Mouse (Mus musculus): ENCODE results near the gene Arhgap44. TPM values are rescaled to one million over a fixed set of nuclear protein-coding genes. Genes with fewer than 3 reads are reported as not detected.

Gene Arhgap44
- polyA plus RNA-seq, 1 experiment from 2014 or later: 16.4 TPM

GRCm38 (mm10) chr11:65126566-65126965 lies 36.2 kb downstream of the Arhgap44 start:
- H3K27me3 ChIP-seq (ENCODE audit: control insufficient read depth, insufficient read depth, low read depth, low read length): no peaks in the 10 kb centered on the region
- 66% methylated on average over 9 of the region's 9 CpGs for WGBS
- H3K4me3 ChIP-seq (ENCODE audit: low read length): no peak overlapping the region
- H3K4me1 ChIP-seq (replicated peaks; ENCODE audit: control insufficient read depth, insufficient read depth, low read length): peaks cover 10% of the 10 kb centered on the region
- H3K4me2 ChIP-seq (ENCODE audit: low read depth, low read length): no peak overlapping the region
- no peaks in the 10 kb centered on the region for H3K36me3 ChIP-seq (ENCODE audit: control insufficient read depth, insufficient read depth, low read length)
- no peak for ATAC-seq (ENCODE audit: low read depth)
- no peak overlapping the region for H3K27ac ChIP-seq (ENCODE audit: low read length)
- H3K9me3 ChIP-seq (ENCODE audit: control insufficient read depth, low read length): no peaks in the 10 kb centered on the region
- H3K9ac ChIP-seq (ENCODE audit: low read length): no peak overlapping the region

- no peak overlapping the region for H3K4me3 ChIP-seq (ENCODE audit: low read length)
- ATAC-seq (ENCODE audit: low read depth): peak; percentile 75
- 0 out of 2 replicates have a peak overlapping the region, but pooled peaks have one; percentile 6 for H3K9ac ChIP-seq (ENCODE audit: low read length)
- 40% methylated on average over 8 of the region's 8 CpGs for WGBS
- no peaks in the 10 kb centered on the region for H3K9me3 ChIP-seq (ENCODE audit: control insufficient read depth, low read length)
- no peak overlapping the region for H3K4me2 ChIP-seq (ENCODE audit: low read depth, low read length)
- no peak overlapping the region for H3K27ac ChIP-seq (ENCODE audit: low read length)
- H3K36me3 ChIP-seq (ENCODE audit: control insufficient read depth, insufficient read depth, low read length): no peaks in the 10 kb centered on the region
- no peaks in the 10 kb centered on the region for H3K27me3 ChIP-seq (ENCODE audit: control insufficient read depth, insufficient read depth, low read depth, low read length)
- peaks cover 10% of the 10 kb centered on the region for H3K4me1 ChIP-seq (replicated peaks; ENCODE audit: control insufficient read depth, insufficient read depth, low read length)
Observed at GRCm38 (mm10) chr11:65124913-65125418, 37.8 kb downstream of the Arhgap44 start.

GRCm38 (mm10) chr11:65120276-65120675 lies 42.5 kb downstream of the Arhgap44 start:
- Histone ChIP-seq H3K27ac (ENCODE audit: low read length) (no peak overlapping the region), H3K4me2 (ENCODE audit: low read depth, low read length) (no peak overlapping the region), H3K27me3 (ENCODE audit: control insufficient read depth, insufficient read depth, low read depth, low read length) (no peaks in the 10 kb centered on the region), H3K9me3 (ENCODE audit: control insufficient read depth, low read length) (no peaks in the 10 kb centered on the region), H3K36me3 (ENCODE audit: control insufficient read depth, insufficient read depth, low read length) (no peaks in the 10 kb centered on the region), H3K4me3 (ENCODE audit: low read length) (no peak overlapping the region), H3K9ac (ENCODE audit: low read length) (no peak overlapping the region), H3K4me1 (replicated peaks; ENCODE audit: control insufficient read depth, insufficient read depth, low read length) (peaks cover 5% of the 10 kb centered on the region)
- no peak for ATAC-seq (ENCODE audit: low read depth)
- WGBS: 84% methylated on average over 4 of the region's 4 CpGs

GRCm38 (mm10) chr11:65115811-65116210 lies 47.0 kb downstream of the Arhgap44 start:
- 64% methylated on average over 6 of the region's 6 CpGs for WGBS
- ATAC-seq (ENCODE audit: low read depth): no peak

GRCm38 (mm10) chr11:65112086-65112485 lies 50.7 kb downstream of the Arhgap44 start:
- no peak overlapping the region for H3K27ac ChIP-seq (ENCODE audit: low read length)
- WGBS: 39% methylated on average over 4 of the region's 4 CpGs

More at GRCm38 (mm10) chr11:65115811-65116210, 47.0 kb downstream of the Arhgap44 start:
- H3K27ac ChIP-seq (ENCODE audit: low read length): no peak overlapping the region
- no peaks in the 10 kb centered on the region for H3K36me3 ChIP-seq (ENCODE audit: control insufficient read depth, insufficient read depth, low read length)
- H3K9ac ChIP-seq (ENCODE audit: low read length): no peak overlapping the region
- no peaks in the 10 kb centered on the region for H3K9me3 ChIP-seq (ENCODE audit: control insufficient read depth, low read length)
- no peaks in the 10 kb centered on the region for H3K27me3 ChIP-seq (ENCODE audit: control insufficient read depth, insufficient read depth, low read depth, low read length)
- H3K4me1 ChIP-seq (replicated peaks; ENCODE audit: control insufficient read depth, insufficient read depth, low read length): no peaks in the 10 kb centered on the region
- H3K4me2 ChIP-seq (ENCODE audit: low read depth, low read length): no peak overlapping the region
- no peak overlapping the region for H3K4me3 ChIP-seq (ENCODE audit: low read length)

GRCm38 (mm10) chr11:65111651-65112050 lies 51.1 kb downstream of the Arhgap44 start:
- Histone ChIP-seq H3K4me1 (replicated peaks; ENCODE audit: control insufficient read depth, insufficient read depth, low read length) (no peaks in the 10 kb centered on the region; the same call in 1 of the 2 replicates), H3K27me3 (ENCODE audit: control insufficient read depth, insufficient read depth, low read depth, low read length) (no peaks in the 10 kb centered on the region), H3K9me3 (ENCODE audit: control insufficient read depth, low read length) (no peaks in the 10 kb centered on the region), H3K36me3 (ENCODE audit: control insufficient read depth, insufficient read depth, low read length) (no peaks in the 10 kb centered on the region), H3K27ac (ENCODE audit: low read length) (no peak overlapping the region), H3K4me2 (ENCODE audit: low read depth, low read length) (no peak overlapping the region), H3K9ac (ENCODE audit: low read length) (no peak overlapping the region), H3K4me3 (ENCODE audit: low read length) (no peak overlapping the region)
- ATAC-seq (ENCODE audit: low read depth): no peak
- 54% methylated on average over 5 of the region's 5 CpGs for WGBS

More at GRCm38 (mm10) chr11:65112086-65112485, 50.7 kb downstream of the Arhgap44 start:
- no peak overlapping the region for H3K9ac ChIP-seq (ENCODE audit: low read length)
- H3K9me3 ChIP-seq (ENCODE audit: control insufficient read depth, low read length): no peaks in the 10 kb centered on the region
- H3K4me3 ChIP-seq (ENCODE audit: low read length): no peak overlapping the region
- H3K4me2 ChIP-seq (ENCODE audit: low read depth, low read length): no peak overlapping the region
- no peaks in the 10 kb centered on the region for H3K27me3 ChIP-seq (ENCODE audit: control insufficient read depth, insufficient read depth, low read depth, low read length)
- H3K36me3 ChIP-seq (ENCODE audit: control insufficient read depth, insufficient read depth, low read length): no peaks in the 10 kb centered on the region
- no peak for ATAC-seq (ENCODE audit: low read depth)
- no peaks in the 10 kb centered on the region; the same call in 1 of the 2 replicates for H3K4me1 ChIP-seq (replicated peaks; ENCODE audit: control insufficient read depth, insufficient read depth, low read length)

GRCm38 (mm10) chr11:65110058-65110457 lies 52.7 kb downstream of the Arhgap44 start:
- H3K27ac ChIP-seq (ENCODE audit: low read length): no peak overlapping the region
- no peaks in the 10 kb centered on the region for H3K27me3 ChIP-seq (ENCODE audit: control insufficient read depth, insufficient read depth, low read depth, low read length)
- no peaks in the 10 kb centered on the region for H3K9me3 ChIP-seq (ENCODE audit: control insufficient read depth, low read length)
- no peaks in the 10 kb centered on the region; the same call in 1 of the 2 replicates for H3K4me1 ChIP-seq (replicated peaks; ENCODE audit: control insufficient read depth, insufficient read depth, low read length)
- H3K4me3 ChIP-seq (ENCODE audit: low read length): no peak overlapping the region
- no peak overlapping the region for H3K4me2 ChIP-seq (ENCODE audit: low read depth, low read length)
- WGBS: 74% methylated on average over 10 of the region's 10 CpGs
- no peak overlapping the region for H3K9ac ChIP-seq (ENCODE audit: low read length)
- ATAC-seq (ENCODE audit: low read depth): no peak
- H3K36me3 ChIP-seq (ENCODE audit: control insufficient read depth, insufficient read depth, low read length): no peaks in the 10 kb centered on the region

- Histone ChIP-seq H3K4me1 (replicated peaks; ENCODE audit: control insufficient read depth, insufficient read depth, low read length) (no peaks in the 10 kb centered on the region; the same call in 1 of the 2 replicates), H3K27ac (ENCODE audit: low read length) (no peak overlapping the region), H3K27me3 (ENCODE audit: control insufficient read depth, insufficient read depth, low read depth, low read length) (no peaks in the 10 kb centered on the region), H3K4me3 (ENCODE audit: low read length) (no peak overlapping the region), H3K9ac (ENCODE audit: low read length) (no peak overlapping the region), H3K9me3 (ENCODE audit: control insufficient read depth, low read length) (no peaks in the 10 kb centered on the region), H3K4me2 (ENCODE audit: low read depth, low read length) (no peak overlapping the region), H3K36me3 (ENCODE audit: control insufficient read depth, insufficient read depth, low read length) (no peaks in the 10 kb centered on the region)
- whole genome bisulfite sequencing: 70% methylated on average over 5 of the region's 5 CpGs
- ATAC-seq (ENCODE audit: low read depth): peak; percentile 70
Observed at GRCm38 (mm10) chr11:65107734-65108171, 55.0 kb downstream of the Arhgap44 start.

- no peak overlapping the region for H3K9ac ChIP-seq (ENCODE audit: low read length)
- no peak overlapping the region for H3K4me3 ChIP-seq (ENCODE audit: low read length)
- H3K27me3 ChIP-seq (ENCODE audit: control insufficient read depth, insufficient read depth, low read depth, low read length): no peaks in the 10 kb centered on the region
- H3K36me3 ChIP-seq (ENCODE audit: control insufficient read depth, insufficient read depth, low read length): no peaks in the 10 kb centered on the region
- no peak overlapping the region for H3K4me2 ChIP-seq (ENCODE audit: low read depth, low read length)
- no peak overlapping the region for H3K27ac ChIP-seq (ENCODE audit: low read length)
- H3K4me1 ChIP-seq (replicated peaks; ENCODE audit: control insufficient read depth, insufficient read depth, low read length): no peaks in the 10 kb centered on the region; the same call in 1 of the 2 replicates
- WGBS: 79% methylated on average over 4 of the region's 4 CpGs
- no peaks in the 10 kb centered on the region for H3K9me3 ChIP-seq (ENCODE audit: control insufficient read depth, low read length)
- no peak for ATAC-seq (ENCODE audit: low read depth)
Observed at GRCm38 (mm10) chr11:65107151-65107550, 55.6 kb downstream of the Arhgap44 start.

Data from lung, embryonic 16.5 days (tissue).